Mouse (Mus musculus): ENCODE results near the gene Ldlrad3. TPM values are rescaled to one million over a fixed set of nuclear protein-coding genes. Genes with fewer than 3 reads are reported as not detected.

Gene Ldlrad3
- polyA plus RNA-seq, 1 experiment from 2014 or later: 20.4 TPM

DNA sequence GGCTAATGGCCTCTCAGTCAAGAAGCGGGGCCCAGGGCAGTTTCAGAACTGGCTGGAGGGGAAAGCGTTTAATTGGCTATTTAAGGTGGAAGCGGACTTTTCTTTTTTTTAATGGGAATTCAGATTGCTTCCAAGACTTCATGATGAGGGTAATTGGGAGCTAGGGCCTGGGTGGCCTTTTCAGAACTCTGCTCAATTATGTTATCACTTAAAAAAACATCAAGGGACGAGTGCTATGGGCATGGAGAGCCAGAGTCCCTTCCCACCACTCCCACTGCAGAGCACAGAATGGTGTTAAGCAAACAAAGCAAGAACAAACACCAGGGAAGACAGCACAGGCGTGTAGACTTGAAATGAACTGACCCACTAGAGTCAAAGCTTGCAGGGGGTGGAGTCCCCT is 220.7 kb downstream of the Ldlrad3 start:
- no peaks in the 10 kb centered on the region for H3K36me3 ChIP-seq (ENCODE audit: insufficient read depth, low read length)
- no peaks in the 10 kb centered on the region for H3K9me3 ChIP-seq (replicated peaks; ENCODE audit: low read length)
- H3K4me3 ChIP-seq (replicated peaks; ENCODE audit: low read depth, low read length): no peak overlapping the region
- ATAC-seq (replicated peaks; ENCODE audit: low FRiP score, low read depth): no peak
- 37% methylated on average over 5 of the region's 5 CpGs for WGBS
- TF ChIP-seq CTCF (IDR thresholded peaks at IDR 0.05; ENCODE audit: low read depth): no peak
- H3K4me2 ChIP-seq (ENCODE audit: low read length): no peak overlapping the region
- no peak overlapping the region for H3K27ac ChIP-seq
- H3K27me3 ChIP-seq (ENCODE audit: insufficient read depth, low read length): no peaks in the 10 kb centered on the region
- H3K4me1 ChIP-seq (replicated peaks; ENCODE audit: insufficient read depth, low read length): peaks cover 30% of the 10 kb centered on the region; the same call in 1 of the 2 replicates
- H3K9ac ChIP-seq (ENCODE audit: low read depth, low read length): no peak overlapping the region
- DNase-seq (ENCODE audit: low spot score): no peak

GRCm38 (mm10) chr2:101963367-101963766 is 222.8 kb downstream of the Ldlrad3 start:
- DNase-seq (ENCODE audit: low spot score) (no peak), ATAC-seq (replicated peaks; ENCODE audit: low FRiP score, low read depth) (no peak)
- H3K9ac ChIP-seq (ENCODE audit: low read depth, low read length): no peak overlapping the region
- H3K36me3 ChIP-seq (ENCODE audit: insufficient read depth, low read length): no peaks in the 10 kb centered on the region
- TF ChIP-seq CTCF (IDR thresholded peaks at IDR 0.05; ENCODE audit: low read depth): no peak
- H3K4me2 ChIP-seq (ENCODE audit: low read length): no peak overlapping the region
- no peak overlapping the region for H3K27ac ChIP-seq
- no peaks in the 10 kb centered on the region for H3K9me3 ChIP-seq (replicated peaks; ENCODE audit: low read length)
- H3K4me1 ChIP-seq (replicated peaks; ENCODE audit: insufficient read depth, low read length): peaks cover 34% of the 10 kb centered on the region; the same call in 1 of the 2 replicates
- WGBS: 65% methylated on average over 3 of the region's 3 CpGs
- H3K4me3 ChIP-seq (replicated peaks; ENCODE audit: low read depth, low read length): no peak overlapping the region
- H3K27me3 ChIP-seq (ENCODE audit: insufficient read depth, low read length): no peaks in the 10 kb centered on the region

GRCm38 (mm10) chr2:101962349-101962748 is 223.8 kb downstream of the Ldlrad3 start:
- no peaks in the 10 kb centered on the region for H3K9me3 ChIP-seq (replicated peaks; ENCODE audit: low read length)

GRCm38 (mm10) chr2:101961391-101961790 is 224.8 kb downstream of the Ldlrad3 start:
- no peak for DNase-seq (ENCODE audit: low spot score)
- Histone ChIP-seq H3K4me1 (replicated peaks; ENCODE audit: insufficient read depth, low read length) (0 out of 2 replicates have a peak, but pooled peaks cover 19% of the 10 kb centered on the region), H3K27ac (no peak overlapping the region), H3K4me2 (ENCODE audit: low read length) (no peak overlapping the region), H3K27me3 (ENCODE audit: insufficient read depth, low read length) (no peaks in the 10 kb centered on the region), H3K4me3 (replicated peaks; ENCODE audit: low read depth, low read length) (no peak overlapping the region), H3K9me3 (replicated peaks; ENCODE audit: low read length) (no peaks in the 10 kb centered on the region), H3K9ac (ENCODE audit: low read depth, low read length) (no peak overlapping the region), H3K36me3 (ENCODE audit: insufficient read depth, low read length) (no peaks in the 10 kb centered on the region)
- 81% methylated on average over 1 of the region's 1 CpGs for WGBS
- TF ChIP-seq CTCF (IDR thresholded peaks at IDR 0.05; ENCODE audit: low read depth): no peak
- ATAC-seq (replicated peaks; ENCODE audit: low FRiP score, low read depth): no peak

More at GRCm38 (mm10) chr2:101962349-101962748, 223.8 kb downstream of the Ldlrad3 start:
- no peak for DNase-seq (ENCODE audit: low spot score)
- Histone ChIP-seq H3K27ac (no peak overlapping the region), H3K27me3 (ENCODE audit: insufficient read depth, low read length) (no peaks in the 10 kb centered on the region), H3K36me3 (ENCODE audit: insufficient read depth, low read length) (no peaks in the 10 kb centered on the region), H3K4me1 (replicated peaks; ENCODE audit: insufficient read depth, low read length) (peaks cover 25% of the 10 kb centered on the region; the same call in 1 of the 2 replicates), H3K4me2 (ENCODE audit: low read length) (no peak overlapping the region), H3K4me3 (replicated peaks; ENCODE audit: low read depth, low read length) (no peak overlapping the region), H3K9ac (ENCODE audit: low read depth, low read length) (no peak overlapping the region)
- 79% methylated on average over 7 of the region's 7 CpGs for WGBS
- no peak for ATAC-seq (replicated peaks; ENCODE audit: low FRiP score, low read depth)
- no peak for TF ChIP-seq CTCF (IDR thresholded peaks at IDR 0.05; ENCODE audit: low read depth)

DNA sequence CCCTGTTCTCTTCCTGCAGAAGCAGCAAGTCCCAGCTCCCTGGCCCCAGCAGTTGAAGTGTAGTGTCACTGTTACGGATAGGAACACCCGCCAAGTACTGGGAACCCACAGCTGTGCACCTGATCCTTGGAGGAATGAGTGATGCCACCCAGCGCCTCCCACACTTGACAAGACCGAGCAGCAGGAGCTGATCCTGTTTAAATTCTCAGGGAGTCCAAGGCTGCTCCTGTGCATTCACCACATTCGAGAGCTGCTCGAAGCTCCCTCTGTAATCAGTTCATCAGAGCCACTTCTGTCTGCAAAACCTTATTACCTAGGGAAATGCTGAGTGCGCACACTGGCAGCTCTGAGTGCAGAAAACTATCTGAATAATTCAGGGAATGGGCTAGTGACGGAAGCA is 225.5 kb downstream of the Ldlrad3 start:
- no peaks in the 10 kb centered on the region for H3K36me3 ChIP-seq (ENCODE audit: insufficient read depth, low read length)
- TF ChIP-seq CTCF (IDR thresholded peaks at IDR 0.05; ENCODE audit: low read depth): no peak
- no peak for DNase-seq (ENCODE audit: low spot score)
- H3K27me3 ChIP-seq (ENCODE audit: insufficient read depth, low read length): no peaks in the 10 kb centered on the region
- H3K4me2 ChIP-seq (ENCODE audit: low read length): no peak overlapping the region
- H3K27ac ChIP-seq: no peak overlapping the region
- no peak overlapping the region for H3K9ac ChIP-seq (ENCODE audit: low read depth, low read length)
- WGBS: 54% methylated on average over 8 of the region's 8 CpGs
- no peak for ATAC-seq (replicated peaks; ENCODE audit: low FRiP score, low read depth)
- no peaks in the 10 kb centered on the region for H3K9me3 ChIP-seq (replicated peaks; ENCODE audit: low read length)
- H3K4me1 ChIP-seq (replicated peaks; ENCODE audit: insufficient read depth, low read length): 0 out of 2 replicates have a peak, but pooled peaks cover 15% of the 10 kb centered on the region
- no peak overlapping the region for H3K4me3 ChIP-seq (replicated peaks; ENCODE audit: low read depth, low read length)

DNA sequence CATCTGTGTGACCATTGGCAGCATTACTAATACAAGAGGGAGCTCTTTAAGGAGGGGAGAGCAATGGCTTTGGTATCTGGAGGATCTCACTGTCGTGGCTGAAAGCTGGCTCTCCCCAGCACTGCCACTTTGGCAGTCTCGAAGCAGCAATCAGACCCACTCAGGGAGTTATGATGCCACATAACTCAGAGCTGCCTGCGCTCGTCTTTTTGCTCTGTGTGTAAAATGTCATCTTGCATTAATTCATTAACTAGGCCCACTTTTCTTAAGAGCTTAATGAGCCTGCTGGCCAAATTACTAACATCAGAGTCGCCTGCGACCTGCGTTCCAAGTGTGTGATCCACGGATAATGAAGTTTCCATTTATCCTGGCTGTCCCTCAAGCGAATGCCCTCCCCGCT is 230.1 kb downstream of the Ldlrad3 start:
- Histone ChIP-seq H3K9ac (ENCODE audit: low read depth, low read length) (no peak overlapping the region), H3K4me2 (ENCODE audit: low read length) (no peak overlapping the region), H3K4me3 (replicated peaks; ENCODE audit: low read depth, low read length) (no peak overlapping the region), H3K27ac (no peak overlapping the region), H3K4me1 (replicated peaks; ENCODE audit: insufficient read depth, low read length) (0 out of 2 replicates have a peak, but pooled peaks cover 7% of the 10 kb centered on the region), H3K36me3 (ENCODE audit: insufficient read depth, low read length) (0 out of 2 replicates have a peak, but pooled peaks cover 6% of the 10 kb centered on the region), H3K27me3 (ENCODE audit: insufficient read depth, low read length) (no peaks in the 10 kb centered on the region), H3K9me3 (replicated peaks; ENCODE audit: low read length) (no peaks in the 10 kb centered on the region)
- 58% methylated on average over 10 of the region's 10 CpGs for WGBS
- ATAC-seq (replicated peaks; ENCODE audit: low FRiP score, low read depth): no peak
- no peak for TF ChIP-seq CTCF (IDR thresholded peaks at IDR 0.05; ENCODE audit: low read depth)
- no peak for DNase-seq (ENCODE audit: low spot score)

DNA sequence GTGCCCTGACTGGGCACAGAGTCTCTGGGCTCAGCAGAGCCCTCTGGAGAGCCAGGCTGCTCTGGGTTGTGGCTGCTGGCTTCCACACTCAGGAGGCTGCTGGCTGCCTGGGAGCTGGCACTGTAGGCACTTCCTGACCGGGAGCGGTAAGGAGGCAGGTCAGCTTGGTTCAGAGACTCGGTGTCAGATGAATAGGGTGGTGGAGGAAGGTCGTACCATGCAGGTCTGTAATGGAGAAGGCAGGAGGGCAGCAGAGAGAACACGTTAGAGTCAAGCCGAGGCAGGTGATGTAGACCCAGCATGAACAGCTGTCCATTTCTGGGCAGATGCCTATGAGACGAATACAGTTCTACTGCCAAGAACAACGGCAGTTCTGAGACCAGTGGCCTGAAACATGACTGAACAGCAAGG is 233.2 kb downstream of the Ldlrad3 start:
- ATAC-seq (replicated peaks; ENCODE audit: low FRiP score, low read depth) (no peak), DNase-seq (ENCODE audit: low spot score) (no peak)
- TF ChIP-seq CTCF (IDR thresholded peaks at IDR 0.05; ENCODE audit: low read depth): no peak
- Histone ChIP-seq H3K4me1 (replicated peaks; ENCODE audit: insufficient read depth, low read length) (no peaks in the 10 kb centered on the region), H3K4me3 (replicated peaks; ENCODE audit: low read depth, low read length) (no peak overlapping the region), H3K36me3 (ENCODE audit: insufficient read depth, low read length) (0 out of 2 replicates have a peak, but pooled peaks cover 8% of the 10 kb centered on the region), H3K27ac (no peak overlapping the region), H3K4me2 (ENCODE audit: low read length) (no peak overlapping the region), H3K9ac (ENCODE audit: low read depth, low read length) (no peak overlapping the region), H3K9me3 (replicated peaks; ENCODE audit: low read length) (no peaks in the 10 kb centered on the region), H3K27me3 (ENCODE audit: insufficient read depth, low read length) (no peaks in the 10 kb centered on the region)
- WGBS: 53% methylated on average over 8 of the region's 8 CpGs
